Comparison of ENCODE assay signal across 8 mouse cellular contexts in the genomic region with DNA sequence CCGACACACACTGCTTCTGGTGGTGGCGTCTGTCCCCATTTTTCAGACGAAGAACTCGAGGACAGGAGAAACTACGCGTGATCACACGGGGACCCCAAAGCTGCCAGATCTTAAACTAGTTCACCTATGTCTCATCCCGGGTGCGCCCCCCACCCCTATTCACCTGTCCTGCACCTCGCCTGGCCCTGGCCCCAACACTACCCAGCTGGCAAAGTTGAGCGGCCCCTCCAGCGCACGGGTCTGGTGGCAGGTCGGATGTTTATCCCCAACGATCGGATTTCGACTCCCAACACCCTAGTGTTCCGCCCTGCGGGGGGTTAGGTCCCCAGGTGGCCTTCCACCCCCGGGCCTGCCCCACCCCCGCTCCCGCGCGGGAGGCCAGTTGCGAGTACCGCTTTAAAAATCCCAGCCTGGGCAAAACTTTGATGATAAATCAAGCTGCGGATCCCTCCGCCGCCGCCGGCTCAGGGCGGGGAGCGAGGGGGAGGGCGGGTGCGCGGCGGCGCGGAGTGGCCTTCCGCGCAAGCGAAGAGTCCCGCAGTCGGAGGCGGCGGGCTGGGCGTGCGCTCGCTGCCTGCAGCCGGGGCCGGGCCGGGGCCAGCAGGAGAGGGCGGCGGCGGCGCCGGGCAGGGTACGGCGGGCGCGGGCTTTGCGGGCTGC. TPM values are rescaled to one million over a fixed set of nuclear protein-coding genes. Genes with fewer than 3 reads are reported as not detected.
DNase-seq lines count a peak whose midpoint lies in the region.

A gene (plus strand): TSS at position 549 of the 660 bp plus-strand sequence.

- intact Hi-C loops in left cerebral cortex, postnatal 10 days (cut with DNase I), result loop anchor here (10.0 kb wide), 1 partner anchor 279 kb away; no protein-coding TSS in a partner anchor
- intact Hi-C loops in gastrocnemius, postnatal 14 days (cut with DNase I; ENCODE audit: low total_unique reads), result no loop called here

- peak; percentile 45 to 57 for DNase-seq in kidney, postnatal 4 days
- no peak for DNase-seq in kidney, adult 18-20 months
- DNase-seq in cerebellum, adult 9-10 months, result peak; percentile 35
- peak; percentile 55 to 70 for DNase-seq in frontal cortex, postnatal 10 days (ENCODE audit: low spot score in 2 of 2)
- DNase-seq in left cerebral cortex, postnatal 10 days (ENCODE audit: extremely low spot score in 1 of 2, low spot score in 2 of 2), result peak; percentile 63 to 81
- DNase-seq in retina, adult 2 months (ENCODE audit: low read depth, low spot score), result peak; percentile 66
- no peak for DNase-seq in gastrocnemius, postnatal 14 days
- DNase-seq in thymus, adult 18-20 months, result no peak

RNA-seq across cellular contexts. Expression of the gene that starts here (rescaled TPM):
- total RNA-seq in left cerebral cortex, postnatal 10 days (2021), result 100 to 1,000 TPM; 303 to 333 TPM
- not detected for total RNA-seq in gastrocnemius, postnatal 14 days (2021)

Comparison
In these comparisons a context has a peak if more than half of its experiments do, and no peak if none do; other contexts are left out.
1. RNA of the gene that starts here (total RNA-seq): 303 to 333 TPM in left cerebral cortex, postnatal 10 days; not detected in gastrocnemius, postnatal 14 days; every median in the first group is over 100 times any median in the second.
2. DNase-seq: peak in kidney, postnatal 4 days (2 of 2), cerebellum, adult 9-10 months (single experiment), frontal cortex, postnatal 10 days (2 of 2), left cerebral cortex, postnatal 10 days (2 of 2) and retina, adult 2 months (single experiment); none in kidney, adult 18-20 months (single experiment), gastrocnemius, postnatal 14 days (single experiment) and thymus, adult 18-20 months (0 of 2).